Mouse (Mus musculus): ENCODE data around the gene Rpl13a.

The Rpl13a gene

GRCm38 (mm10) chr7:45156206-45156605, 27.6 kb upstream of the Rpl13a start:
- no peak for DNase-seq (ENCODE audit: low read depth, low spot score)

GRCm38 (mm10) chr7:45155590-45155989, 27.0 kb upstream of the Rpl13a start:
- peak; percentile 38 for DNase-seq (ENCODE audit: low read depth, low spot score)

GRCm38 (mm10) chr7:45154993-45155514, 26.5 kb upstream of the Rpl13a start:
- peak; percentile 77 for DNase-seq (ENCODE audit: low read depth, low spot score)

GRCm38 (mm10) chr7:45154096-45154992, 25.8 kb upstream of the Rpl13a start, which contains the start of the genes Pih1d1 and Aldh16a1:
Pih1d1 (plus strand) TSS chr7:45154303.
Aldh16a1 (minus strand) TSS chr7:45154584.
- peak; percentile 92 for DNase-seq (ENCODE audit: low read depth, low spot score)

GRCm38 (mm10) chr7:45153586-45153985, 25.0 kb upstream of the Rpl13a start:
- DNase-seq (ENCODE audit: low read depth, low spot score), result peak; percentile 51

- peak; percentile 7 for DNase-seq (ENCODE audit: low read depth, low spot score)
Observed at GRCm38 (mm10) chr7:45153052-45153451, 24.5 kb upstream of the Rpl13a start.

- DNase-seq (ENCODE audit: low read depth, low spot score), result peak; percentile 30
Observed at GRCm38 (mm10) chr7:45151303-45151702, 22.7 kb upstream of the Rpl13a start.

- no peak for DNase-seq (ENCODE audit: low read depth, low spot score)
Observed at GRCm38 (mm10) chr7:45150321-45150720, 21.8 kb upstream of the Rpl13a start.

GRCm38 (mm10) chr7:45149545-45149944, 21.0 kb upstream of the Rpl13a start:
- DNase-seq (ENCODE audit: low read depth, low spot score), result no peak

- no peak for DNase-seq (ENCODE audit: low read depth, low spot score)
Observed at GRCm38 (mm10) chr7:45148534-45149098, 20.1 kb upstream of the Rpl13a start.

- DNase-seq (ENCODE audit: low read depth, low spot score), result no peak
Observed at GRCm38 (mm10) chr7:45147899-45148298, 19.3 kb upstream of the Rpl13a start.

GRCm38 (mm10) chr7:45147267-45147666, 18.7 kb upstream of the Rpl13a start:
- DNase-seq (ENCODE audit: low read depth, low spot score), result no peak

GRCm38 (mm10) chr7:45145460-45145859, 16.9 kb upstream of the Rpl13a start:
- no peak for DNase-seq (ENCODE audit: low read depth, low spot score)

- DNase-seq (ENCODE audit: low read depth, low spot score), result no peak
Observed at GRCm38 (mm10) chr7:45144368-45145174, 16.0 kb upstream of the Rpl13a start.

GRCm38 (mm10) chr7:45141914-45142313, 13.4 kb upstream of the Rpl13a start:
- DNase-seq (ENCODE audit: low read depth, low spot score), result no peak

GRCm38 (mm10) chr7:45141319-45141718, 12.8 kb upstream of the Rpl13a start:
- no peak for DNase-seq (ENCODE audit: low read depth, low spot score)

GRCm38 (mm10) chr7:45139904-45140723, 11.6 kb upstream of the Rpl13a start:
- DNase-seq (ENCODE audit: low read depth, low spot score), result no peak

GRCm38 (mm10) chr7:45138403-45138802, 9.8 kb upstream of the Rpl13a start:
- no peak for DNase-seq (ENCODE audit: low read depth, low spot score)

GRCm38 (mm10) chr7:45137171-45138006, 8.8 kb upstream of the Rpl13a start:
- DNase-seq (ENCODE audit: low read depth, low spot score), result no peak

GRCm38 (mm10) chr7:45135993-45136567, 7.5 kb upstream of the Rpl13a start, which contains the start of the genes Gm45713 and Flt3l:
Gm45713 (minus strand) TSS chr7:45136231.
Flt3l (minus strand) TSS chr7:45136432.
- DNase-seq (ENCODE audit: low read depth, low spot score), result peak; percentile 87
